Mouse (Mus musculus) CH12.LX (cell line): ENCODE measurements around the gene Drd2. TPM values are rescaled to one million over a fixed set of nuclear protein-coding genes. Genes with fewer than 3 reads are reported as not detected.
A peak's percentile ranks its signal among the peaks of the same experiment; 100 is the strongest.

Experiments
- DNase-seq: peaks from one replicate; pipeline ENCODE4 v3.0.0-alpha.2; 2013; ENCODE audit errors: extremely low read depth
- H3K27ac ChIP-seq: 2 replicates; pipeline ENCODE4 v1.5.1; 2012; ENCODE audit warnings: low read depth, mild to moderate bottlenecking, control low read depth, moderate library complexity; ENCODE audit not compliant: insufficient read depth
- H3K27me3 ChIP-seq: replicated peaks from 2 replicates; pipeline ENCODE3; 2012; ENCODE audit warnings: inconsistent platforms
- H3K36me3 ChIP-seq, 2 experiments: replicated peaks in 1 of 2; 2 replicates each; pipeline versions ENCODE3 to v1.6.1; 2012; ENCODE audit warnings: inconsistent platforms in 1 of 2, low read length in 1 of 2, mild to moderate bottlenecking in 1 of 2, mixed read lengths in 1 of 2, moderate library complexity in 1 of 2; ENCODE audit not compliant: control insufficient read depth in 1 of 2, insufficient read depth in 1 of 2
- H3K4me1 ChIP-seq, 2 experiments: 2 replicates each; pipeline ENCODE4 v1.6.1; 2012; ENCODE audit warnings: inconsistent platforms in 1 of 2, moderate library complexity in 1 of 2; ENCODE audit not compliant: insufficient read depth in 2 of 2, control insufficient read depth in 1 of 2
- H3K4me2 ChIP-seq: 2 replicates; pipeline ENCODE4 v1.6.1; 2012; ENCODE audit warnings: low read depth, mild to moderate bottlenecking, control low read depth; ENCODE audit not compliant: poor library complexity, insufficient read depth, severe bottlenecking
- H3K4me3 ChIP-seq, 3 experiments: fragments of 150-350 bp in 1 of 3; sonication (generic) in 1 of 3; replicated peaks in 1 of 3; 2 replicates each; pipeline versions ENCODE3 to v1.5.1; 2011 to 2012; ENCODE audit warnings: low read depth in 2 of 3, low read length in 2 of 3, mild to moderate bottlenecking in 2 of 3, moderate library complexity in 2 of 3, control low read depth in 1 of 3, improper control_type of control experiment in 1 of 3, inconsistent platforms in 1 of 3, mixed read lengths in 1 of 3; ENCODE audit not compliant: poor library complexity in 1 of 3
- H3K79me2 ChIP-seq: replicated peaks from 2 replicates; pipeline ENCODE4 v1.6.1; 2012; ENCODE audit warnings: mild to moderate bottlenecking, moderate library complexity; ENCODE audit not compliant: control insufficient read depth, poor library complexity, insufficient read depth, severe bottlenecking; ENCODE audit errors: extremely low read depth
- H3K9ac ChIP-seq: 2 replicates; pipeline ENCODE4 v1.6.1; 2012; ENCODE audit warnings: low read depth, mild to moderate bottlenecking, control low read depth, moderate library complexity; ENCODE audit not compliant: insufficient read depth
- H3K9me3 ChIP-seq: replicated peaks from 2 replicates; pipeline ENCODE3; 2012; ENCODE audit warnings: low read length, inconsistent platforms, mixed read lengths
- BHLHE40 ChIP-seq: IDR thresholded peaks from 2 replicates; pipeline ENCODE4 v1.6.1; 2011; ENCODE audit warnings: mild to moderate bottlenecking, low read depth, low read length, improper control_type of control experiment
- CHD1 ChIP-seq: IDR thresholded peaks from 2 replicates; pipeline ENCODE4 v1.6.1; 2012; ENCODE audit warnings: low read depth, low read length, improper control_type of control experiment, inconsistent platforms
- CHD2 ChIP-seq: IDR thresholded peaks from 2 replicates; pipeline ENCODE4 v1.6.1; 2011; ENCODE audit warnings: low read length, improper control_type of control experiment
- CTCF ChIP-seq, 2 experiments: IDR thresholded peaks in 1 of 2; conservative IDR thresholded peaks in 1 of 2; 2 replicates each; pipeline ENCODE4 v1.5.1; 2011 to 2012; ENCODE audit warnings: low read depth in 2 of 2, low read length in 2 of 2, improper control_type of control experiment in 1 of 2, inconsistent platforms in 1 of 2, mild to moderate bottlenecking in 1 of 2, moderate library complexity in 1 of 2
- E2F4 ChIP-seq: IDR thresholded peaks from 2 replicates; pipeline ENCODE4 v1.6.1; 2011; ENCODE audit warnings: low read depth, low read length, improper control_type of control experiment; ENCODE audit not compliant: insufficient replicate concordance
- ELF1 ChIP-seq: IDR thresholded peaks from 2 replicates; pipeline ENCODE4 v1.6.1; 2014; ENCODE audit warnings: low read depth, mild to moderate bottlenecking, inconsistent platforms, low read length, improper control_type of control experiment
- EP300 ChIP-seq: IDR thresholded peaks from 2 replicates; pipeline ENCODE4 v1.6.1; 2011; ENCODE audit warnings: low read length, improper control_type of control experiment
- ETS1 ChIP-seq: conservative IDR thresholded peaks from 2 replicates; pipeline ENCODE4 v1.6.1; 2012; ENCODE audit warnings: low read depth, mild to moderate bottlenecking, inconsistent platforms, low read length, improper control_type of control experiment, moderate library complexity
- GABPA ChIP-seq: IDR thresholded peaks from 2 replicates; pipeline ENCODE4 v1.6.1; 2012; ENCODE audit warnings: low read depth, low read length, improper control_type of control experiment, inconsistent platforms; ENCODE audit not compliant: insufficient replicate concordance
- HCFC1 ChIP-seq: IDR thresholded peaks from 2 replicates; pipeline ENCODE4 v1.6.1; 2012; ENCODE audit warnings: low read depth, mild to moderate bottlenecking, inconsistent platforms, low read length, improper control_type of control experiment
- IRF4 ChIP-seq: IDR thresholded peaks from 2 replicates; pipeline ENCODE4 v1.6.1; 2014; ENCODE audit warnings: low read depth, mild to moderate bottlenecking, inconsistent platforms, low read length, improper control_type of control experiment
- JUN ChIP-seq: IDR thresholded peaks from 2 replicates; pipeline ENCODE4 v1.6.1; 2011; ENCODE audit warnings: low read depth, mild to moderate bottlenecking, low read length, improper control_type of control experiment, moderate library complexity; ENCODE audit not compliant: insufficient read depth
- JUND ChIP-seq: conservative IDR thresholded peaks from 2 replicates; pipeline ENCODE4 v1.6.1; 2011; ENCODE audit warnings: low read depth, low read length, improper control_type of control experiment
- KAT2A ChIP-seq: IDR thresholded peaks from 2 replicates; pipeline ENCODE4 v1.6.1; 2012; ENCODE audit warnings: low read length, improper control_type of control experiment, inconsistent platforms; ENCODE audit not compliant: insufficient replicate concordance
- MAFK ChIP-seq: IDR thresholded peaks from 2 replicates; pipeline ENCODE4 v1.6.1; 2011; ENCODE audit warnings: low read length, improper control_type of control experiment; ENCODE audit not compliant: insufficient replicate concordance
- MAX ChIP-seq: IDR thresholded peaks from 2 replicates; pipeline ENCODE4 v1.6.1; 2011; ENCODE audit warnings: low read length, improper control_type of control experiment
- MAZ ChIP-seq: IDR thresholded peaks from 2 replicates; pipeline ENCODE4 v1.6.1; 2012; ENCODE audit warnings: low read depth, mild to moderate bottlenecking, inconsistent platforms, low read length, improper control_type of control experiment, moderate library complexity
- MEF2A ChIP-seq: IDR thresholded peaks from 2 replicates; pipeline ENCODE4 v1.6.1; 2014; ENCODE audit warnings: low read depth, mild to moderate bottlenecking, inconsistent platforms, low read length, improper control_type of control experiment, borderline replicate concordance
- MXI1 ChIP-seq: IDR thresholded peaks from 2 replicates; pipeline ENCODE4 v1.6.1; 2011; ENCODE audit warnings: mild to moderate bottlenecking, low read depth, low read length, improper control_type of control experiment
- MYC ChIP-seq: IDR thresholded peaks from 2 replicates; pipeline ENCODE4 v1.6.1; 2011; ENCODE audit warnings: low read depth, mild to moderate bottlenecking, improper control_type of control experiment, low read length
- NELFE ChIP-seq: IDR thresholded peaks from 2 replicates; pipeline ENCODE4 v1.6.1; 2011; ENCODE audit warnings: low read depth, low read length, improper control_type of control experiment
- NRF1 ChIP-seq: IDR thresholded peaks from 2 replicates; pipeline ENCODE4 v1.6.1; 2014; ENCODE audit warnings: low read depth, mild to moderate bottlenecking, inconsistent platforms, low read length, improper control_type of control experiment, moderate library complexity
- PAX5 ChIP-seq: IDR thresholded peaks from 2 replicates; pipeline ENCODE4 v1.6.1; 2012; ENCODE audit warnings: low read length, inconsistent platforms, mixed read lengths
- POLR2A ChIP-seq: IDR thresholded peaks from 2 replicates; pipeline ENCODE4 v1.6.1; 2011; ENCODE audit warnings: low read depth, mild to moderate bottlenecking, improper control_type of control experiment, low read length
- POLR2AphosphoS2 ChIP-seq: IDR thresholded peaks from 2 replicates; pipeline ENCODE4 v1.6.1; 2011; ENCODE audit warnings: low read depth, low read length, improper control_type of control experiment
- RAD21 ChIP-seq: IDR thresholded peaks from 2 replicates; pipeline ENCODE4 v1.6.1; 2011; ENCODE audit warnings: low read depth, mild to moderate bottlenecking, low read length, improper control_type of control experiment, moderate library complexity
- RCOR1 ChIP-seq: conservative IDR thresholded peaks from 2 replicates; pipeline ENCODE4 v1.6.1; 2012; ENCODE audit warnings: low read depth, mild to moderate bottlenecking, inconsistent platforms, low read length, improper control_type of control experiment
- SIN3A ChIP-seq: IDR thresholded peaks from 2 replicates; pipeline ENCODE4 v1.6.1; 2012; ENCODE audit warnings: low read length, improper control_type of control experiment, inconsistent platforms
- SMC3 ChIP-seq: IDR thresholded peaks from 2 replicates; pipeline ENCODE4 v1.6.1; 2011; ENCODE audit warnings: low read depth, low read length, improper control_type of control experiment
- TBP ChIP-seq: conservative IDR thresholded peaks from 2 replicates; pipeline ENCODE4 v1.6.1; 2011; ENCODE audit warnings: low read depth, low read length, improper control_type of control experiment
- TCF12 ChIP-seq: IDR thresholded peaks from 2 replicates; pipeline ENCODE4 v1.6.1; 2014; ENCODE audit warnings: low read depth, mild to moderate bottlenecking, inconsistent platforms, low read length, improper control_type of control experiment
- UBTF ChIP-seq: IDR thresholded peaks from 2 replicates; pipeline ENCODE4 v1.6.1; 2012; ENCODE audit warnings: low read depth, mild to moderate bottlenecking, inconsistent platforms, low read length, improper control_type of control experiment, moderate library complexity
- USF1 ChIP-seq: IDR thresholded peaks from 2 replicates; pipeline ENCODE4 v1.6.1; 2014; ENCODE audit warnings: low read depth, mild to moderate bottlenecking, inconsistent platforms, low read length, improper control_type of control experiment
- USF2 ChIP-seq: conservative IDR thresholded peaks from 2 replicates; pipeline ENCODE4 v1.6.1; 2011; ENCODE audit warnings: low read depth, low read length, improper control_type of control experiment
- ZC3H11A ChIP-seq: IDR thresholded peaks from 2 replicates; pipeline ENCODE4 v1.6.1; 2012; ENCODE audit warnings: low read depth, mild to moderate bottlenecking, inconsistent platforms, low read length, improper control_type of control experiment
- ZKSCAN1 ChIP-seq: IDR thresholded peaks from 2 replicates; pipeline ENCODE4 v1.6.1; 2012; ENCODE audit warnings: low read depth, inconsistent platforms, low read length, improper control_type of control experiment, borderline replicate concordance
- ZMIZ1 ChIP-seq: IDR thresholded peaks from 2 replicates; pipeline ENCODE4 v1.6.1; 2012; ENCODE audit warnings: low read depth, mild to moderate bottlenecking, inconsistent platforms, low read length, improper control_type of control experiment
- ZNF384 ChIP-seq: IDR thresholded peaks from 2 replicates; pipeline ENCODE4 v1.6.1; 2012; ENCODE audit warnings: low read depth, low read length, improper control_type of control experiment, inconsistent platforms
- dilution Hi-C: fragments of 300-500 bp; cut with MboI; formaldehyde crosslinking; loops from 2 replicates; pipeline ENCODE4 v1.14.3; 2020; ENCODE audit warnings: low sequenced_read_pairs; ENCODE audit not compliant: extremely low pct_unique_long_range_greater_than_20kb, extremely low pct_ligation_motif_present
- in situ Hi-C: fragments of 300-500 bp; cut with MboI; formaldehyde crosslinking; loops from 3 replicates; pipeline ENCODE4 v1.14.3; 2019; ENCODE audit warnings: low sequenced_read_pairs, low pct_ligation_motif_present, low pct_unique_long_range_greater_than_20kb, mixed read lengths
- polyA plus RNA-seq: library from polyadenylated mRNA; unstranded; fragments of >175 nt; gene quantifications from 2 replicates; pipeline ENCODE4 v1.2.1, GENCODE M21; 2012; ENCODE audit warnings: low read depth; ENCODE audit not compliant: insufficient read length
- total RNA-seq, 2 experiments: library from RNA; depleted of rRNA; stranded (reverse); fragments of 300-350 nt in 1 of 2; fragments of >200 nt in 1 of 2; gene quantifications; 2 replicates each; pipeline ENCODE4 v1.2.3; 2012 to 2014

Gene Drd2
- total and polyA plus RNA-seq, 3 experiments: not detected

- dilution Hi-C loops: no loop called here
- no peak overlapping the region for H3K9ac ChIP-seq
- H3K79me2 ChIP-seq: no peaks in the 10 kb centered on the region
- in situ Hi-C loops: no loop called here
- H3K4me1 ChIP-seq: peaks cover 22 to 75% of the 10 kb centered on the region in 2 experiments
- no peaks in the 10 kb centered on the region for H3K9me3 ChIP-seq
- H3K4me2 ChIP-seq: peak overlapping the region; percentile 41
- H3K27me3 ChIP-seq: no peaks in the 10 kb centered on the region
- DNase-seq: peak; percentile 88
- no peak overlapping the region for H3K4me3 ChIP-seq
- H3K36me3 ChIP-seq: no peaks in the 10 kb centered on the region
- TF ChIP-seq SMC3 (no peak), ZMIZ1 (no peak), MXI1 (peak; percentile 59; the same call in 1 of the 2 replicates), GABPA (no peak), ELF1 (peak; percentile 51), KAT2A (0 out of 2 replicates have a peak, but pooled peaks have one; percentile 35), ZNF384 (no peak), USF2 (no peak), UBTF (no peak), MAZ (peak; percentile 82), NELFE (peak; percentile 55), TBP (no peak), POLR2A (peak; percentile 29; the same call in 1 of the 2 replicates), SIN3A (peak; percentile 76), RAD21 (no peak), IRF4 (peak; percentile 79), NRF1 (no peak), EP300 (peak; percentile 93), CHD2 (0 out of 2 replicates have a peak, but pooled peaks have one; percentile 68), CTCF (conservative IDR thresholded peaks at IDR 0.05 in 1 of 2, IDR thresholded peaks at IDR 0.05 in 1 of 2; ENCODE audit: low read depth in 2 of 2, low read length in 2 of 2) (no peak), RCOR1 (peak; percentile 91), USF1 (no peak), PAX5 (no peak), POLR2AphosphoS2 (no peak), JUN (no peak; the same call in 1 of the 2 replicates), CHD1 (peak; percentile 99), ZKSCAN1 (no peak), BHLHE40 (peak; percentile 86), E2F4 (no peak), MAX (peak; percentile 68), HCFC1 (no peak), ETS1 (peak; percentile 82), JUND (peak; percentile 55; the same call in 1 of the 2 replicates), MAFK (peak; percentile 69), MYC (peak; percentile 82), ZC3H11A (no peak), TCF12 (peak; percentile 51), MEF2A (peak; percentile 78)
- H3K27ac ChIP-seq: peak overlapping the region; percentile 38
These were observed 87.1 kb downstream of the Drd2 start for GRCm38 (mm10) chr9:49427478-49427877.
